Mouse (Mus musculus) ZHBTc4 (cell line): ENCODE measurements around the gene Aprt.

Experiments
- DNase-seq: peaks from one replicate; pipeline ENCODE4 v3.0.0-alpha.2; 2011; ENCODE audit warnings: low read depth, low spot score

Aprt gene

GRCm38 (mm10) chr8:122537033-122537432 lies 39.7 kb downstream of the Aprt start:
- DNase-seq, result peak; percentile 90

DNA sequence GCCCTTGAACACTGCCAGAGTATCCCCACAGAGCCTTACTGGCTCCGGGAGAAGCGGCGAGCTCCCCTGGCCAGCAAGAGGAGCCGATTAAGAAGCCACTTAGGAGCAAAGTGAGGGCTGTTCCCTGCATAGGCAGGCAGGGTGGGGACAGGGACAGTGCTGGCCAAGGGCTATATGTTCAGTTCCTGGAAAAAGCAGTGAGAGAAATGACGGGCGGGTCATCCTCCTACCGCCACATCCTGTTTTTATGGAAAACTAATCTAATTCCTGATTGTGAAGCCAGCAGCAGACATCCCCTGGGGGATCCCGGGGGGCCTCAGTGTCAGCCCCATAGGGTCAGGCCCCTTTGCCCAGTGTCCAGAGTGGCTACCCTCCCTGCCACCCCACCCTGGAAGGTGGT lies 45.4 kb downstream of the Aprt start:
- DNase-seq, result no peak

GRCm38 (mm10) chr8:122529159-122529558 lies 47.5 kb downstream of the Aprt start:
- no peak for DNase-seq

- DNase-seq, result no peak
Observed at GRCm38 (mm10) chr8:122527937-122528336, 48.8 kb downstream of the Aprt start.

GRCm38 (mm10) chr8:122526526-122527170 lies 50.1 kb downstream of the Aprt start:
- DNase-seq, result no peak

DNA sequence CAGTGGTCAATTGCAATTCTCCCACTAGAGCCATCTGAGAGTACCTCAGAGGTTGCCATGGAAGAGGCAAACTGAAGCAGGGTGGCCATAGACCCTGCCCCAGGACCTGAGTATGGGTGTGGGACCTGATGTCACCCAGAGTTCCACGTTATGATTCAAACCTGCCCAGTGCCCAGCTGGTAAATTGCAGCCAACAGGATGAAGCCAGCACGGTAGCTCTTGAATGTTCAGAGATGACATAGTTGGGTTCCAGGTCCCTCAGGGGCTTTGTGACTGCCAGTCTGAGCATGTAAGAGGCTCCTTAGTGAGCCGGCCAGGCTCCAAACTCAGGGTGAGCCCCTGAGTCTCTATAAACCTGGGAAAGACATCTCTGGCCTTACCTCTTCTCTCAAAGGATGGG lies 50.6 kb downstream of the Aprt start:
- DNase-seq, result no peak

DNA sequence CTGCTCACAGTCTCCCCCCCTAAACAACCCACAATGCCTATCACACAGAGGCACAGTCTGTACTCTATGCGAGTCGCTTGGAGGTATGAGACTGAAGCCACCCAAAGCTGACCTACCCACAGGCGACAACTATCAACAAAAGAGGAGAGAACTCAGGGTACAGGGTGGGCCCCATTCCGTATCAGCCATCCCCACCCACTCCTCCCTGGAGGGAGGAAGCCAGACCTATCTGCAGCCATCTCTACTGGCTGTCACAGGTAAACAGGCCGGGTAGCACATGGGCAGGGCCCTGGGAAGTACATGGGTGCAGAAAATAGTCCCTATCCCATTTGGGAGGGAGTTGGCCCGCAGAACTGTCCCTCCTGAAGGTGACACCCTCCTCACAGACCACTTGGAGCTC lies 51.7 kb downstream of the Aprt start:
- DNase-seq, result no peak
